Mouse (Mus musculus) right cerebral cortex, postnatal 4 days (tissue): Measurements from ENCODE around the gene Adig.

Experiments
- DNase-seq: peaks from one replicate; pipeline ENCODE4 v3.0.0-alpha.2; 2022

The Adig gene

GRCm38 (mm10) chr2:158545266-158545665, 42.9 kb downstream of the Adig start:
- no peak for DNase-seq

GRCm38 (mm10) chr2:158546751-158547150, 44.3 kb downstream of the Adig start:
- peak; percentile 85 for DNase-seq

- DNase-seq: peak; percentile 96
Observed at GRCm38 (mm10) chr2:158550067-158550466, 47.7 kb downstream of the Adig start.

- no peak for DNase-seq
Observed at GRCm38 (mm10) chr2:158554366-158554765, 52.0 kb downstream of the Adig start.

GRCm38 (mm10) chr2:158555252-158555651, 52.8 kb downstream of the Adig start:
- no peak for DNase-seq

GRCm38 (mm10) chr2:158555812-158556211, 53.4 kb downstream of the Adig start:
- DNase-seq: no peak

- DNase-seq: peak; percentile 85
Observed at GRCm38 (mm10) chr2:158556225-158556624, 53.8 kb downstream of the Adig start.

- DNase-seq: peak; percentile 68
Observed at GRCm38 (mm10) chr2:158556750-158557149, 54.3 kb downstream of the Adig start.
